Mouse (Mus musculus) bone marrow macrophage, adult 2 months (primary cell): ENCODE data around the gene Lrrc26.

Experiments used
- CTCF ChIP-seq: IDR thresholded peaks from 2 replicates; pipeline ENCODE4 v1.5.1; 2012; ENCODE audit warnings: low read depth, mild to moderate bottlenecking, low read length, moderate library complexity
- POLR2A ChIP-seq: IDR thresholded peaks from 2 replicates; pipeline ENCODE4 v1.6.1; 2012; ENCODE audit warnings: mild to moderate bottlenecking, low read depth, low read length, borderline replicate concordance

- no peak for TF ChIP-seq POLR2A
- no peak for TF ChIP-seq CTCF
Observed at GRCm38 (mm10) chr2:25303931-25304656, 14.4 kb downstream of the Lrrc26 start.
